ENCODE assay signal across 8 mouse cellular contexts in genomic region chr14:56963969-56964734, GRCm38 (mm10).
DNase-seq lines count a peak whose midpoint lies in the region; ATAC-seq and TF ChIP-seq lines count a peak whose summit lies in the region.
"Had no signal": no experiment of that assay in that cellular context is flagged by ENCODE, and none has a peak within 500 bp of the region (broad histone marks: within the 10 kb centered on the region; RNA-seq: fewer than 3 reads in every experiment).

No protein-coding gene starts in this region.

- in situ Hi-C loops in CH12.LX (cut with MboI; ENCODE audit: low pct_ligation_motif_present, low pct_unique_long_range_greater_than_20kb, low sequenced_read_pairs) = no loop called here

- no peaks in the 10 kb centered on the region for H3K27me3 ChIP-seq in kidney, postnatal 0 days (ENCODE audit: insufficient read depth, low read length)
- H3K27me3 ChIP-seq in CH12.LX (replicated peaks) = no peaks in the 10 kb centered on the region
- no peaks in the 10 kb centered on the region for H3K27me3 ChIP-seq in hindbrain, embryonic 13.5 days
- H3K27me3 ChIP-seq: embryonic facial prominence, embryonic 12.5 days had no signal

- no peak overlapping the region for H3K9ac ChIP-seq in kidney, postnatal 0 days (ENCODE audit: low read depth, low read length)
- no peak overlapping the region for H3K9ac ChIP-seq in CH12.LX (ENCODE audit: insufficient read depth, low read depth)
- no peak overlapping the region for H3K9ac ChIP-seq in hindbrain, embryonic 13.5 days
- H3K9ac ChIP-seq: embryonic facial prominence, embryonic 12.5 days had no signal

- H3K79me2 ChIP-seq in CH12.LX (replicated peaks; ENCODE audit: control insufficient read depth, extremely low read depth, insufficient read depth, poor library complexity, severe bottlenecking) = no peaks in the 10 kb centered on the region

- TF ChIP-seq CTCF in kidney, postnatal 0 days (IDR thresholded peaks at IDR 0.05; ENCODE audit: low read depth) = peak; percentile 79
- TF ChIP-seq CTCF in CH12.LX (conservative IDR thresholded peaks at IDR 0.05 in 1 of 2, IDR thresholded peaks at IDR 0.05 in 1 of 2; ENCODE audit: low read depth in 2 of 2, low read length in 2 of 2) = peak; percentile 45 to 74; a peak in 3 of 4 replicates

- no peak for TF ChIP-seq EP300 in CH12.LX (IDR thresholded peaks at IDR 0.05; ENCODE audit: low read length)

- no peak overlapping the region for H3K4me3 ChIP-seq in kidney, postnatal 0 days (replicated peaks; ENCODE audit: low read depth, low read length)
- no peak overlapping the region for H3K4me3 ChIP-seq in CH12.LX (replicated peaks in 1 of 3; ENCODE audit: low read depth in 2 of 3, low read length in 2 of 3, poor library complexity in 1 of 3)
- no peak overlapping the region for H3K4me3 ChIP-seq in hindbrain, embryonic 13.5 days
- H3K4me3 ChIP-seq: embryonic facial prominence, embryonic 12.5 days had no signal

- no peak for TF ChIP-seq POLR2A in CH12.LX (IDR thresholded peaks at IDR 0.05; ENCODE audit: low read depth, low read length)

- no peak overlapping the region for H3K27ac ChIP-seq in kidney, postnatal 0 days
- H3K27ac ChIP-seq in CH12.LX (ENCODE audit: insufficient read depth, low read depth) = no peak overlapping the region
- no peak overlapping the region for H3K27ac ChIP-seq in hindbrain, embryonic 13.5 days
- H3K27ac ChIP-seq: embryonic facial prominence, embryonic 12.5 days had no signal

- TF ChIP-seq RAD21 in CH12.LX (IDR thresholded peaks at IDR 0.05; ENCODE audit: low read depth, low read length) = peak; percentile 59

- H3K9me3 ChIP-seq in kidney, postnatal 0 days (replicated peaks; ENCODE audit: low read length) = no peaks in the 10 kb centered on the region
- no peaks in the 10 kb centered on the region for H3K9me3 ChIP-seq in CH12.LX (replicated peaks; ENCODE audit: low read length)
- H3K9me3 ChIP-seq in hindbrain, embryonic 13.5 days = no peaks in the 10 kb centered on the region
- H3K9me3 ChIP-seq: embryonic facial prominence, embryonic 12.5 days had no signal

- ATAC-seq in kidney, postnatal 0 days (replicated peaks; ENCODE audit: low FRiP score, low read depth) = 0 out of 2 replicates have a peak, but pooled peaks have one; percentile 34
- ATAC-seq in hindbrain, embryonic 13.5 days (ENCODE audit: low FRiP score) = peak; percentile 43; the same call in 1 of the 2 replicates
- ATAC-seq in monocyte, adult 5-6 weeks (replicated peaks; ENCODE audit: insufficient number of reproducible peaks, low FRiP score, low TSS enrichment, poor library complexity, severe bottlenecking) = 0 out of 2 replicates have a peak, but pooled peaks have one; percentile 43

- dilution Hi-C loops in CH12.LX (cut with MboI; ENCODE audit: extremely low pct_ligation_motif_present, extremely low pct_unique_long_range_greater_than_20kb, low sequenced_read_pairs) = no loop called here

- no peaks in the 10 kb centered on the region for H3K4me1 ChIP-seq in kidney, postnatal 0 days (replicated peaks; ENCODE audit: insufficient read depth, low read length)
- no peaks in the 10 kb centered on the region for H3K4me1 ChIP-seq in CH12.LX (ENCODE audit: control insufficient read depth in 1 of 2, insufficient read depth in 2 of 2)
- H3K4me1 ChIP-seq in hindbrain, embryonic 13.5 days (replicated peaks) = no peaks in the 10 kb centered on the region
- H3K4me1 ChIP-seq: embryonic facial prominence, embryonic 12.5 days had no signal

- WGBS in kidney, postnatal 0 days = 75% methylated on average over 2 of the region's 2 CpGs
- WGBS in hindbrain, embryonic 13.5 days = 70% methylated on average over 2 of the region's 2 CpGs

- peaks cover 11% of the 10 kb centered on the region for H3K36me3 ChIP-seq in kidney, postnatal 0 days (ENCODE audit: insufficient read depth, low read length)
- H3K36me3 ChIP-seq in CH12.LX (replicated peaks in 1 of 2; ENCODE audit: control insufficient read depth in 1 of 2, insufficient read depth in 1 of 2, low read length in 1 of 2) = peaks cover 3 to 35% of the 10 kb centered on the region in 2 experiments
- H3K36me3 ChIP-seq in hindbrain, embryonic 13.5 days = peaks cover 31% of the 10 kb centered on the region

- DNase-seq in kidney, postnatal 0 days (ENCODE audit: low spot score) = peak; percentile 67
- no peak for DNase-seq in kidney, postnatal 4 days
- peak; percentile 50 for DNase-seq in CH12.LX (ENCODE audit: extremely low read depth)
- DNase-seq in T-cell, adult 2 months (ENCODE audit: low spot score) = peak; percentile 10
- DNase-seq in cerebellum, adult 18-20 months = no peak

- no peak overlapping the region for H3K4me2 ChIP-seq in kidney, postnatal 0 days (ENCODE audit: low read length)
- no peak overlapping the region for H3K4me2 ChIP-seq in CH12.LX (ENCODE audit: insufficient read depth, low read depth, poor library complexity, severe bottlenecking)
- no peak overlapping the region for H3K4me2 ChIP-seq in hindbrain, embryonic 13.5 days
- H3K4me2 ChIP-seq: embryonic facial prominence, embryonic 12.5 days had no signal

TF ChIP-seq in CH12.LX, 34 proteins besides CTCF, POLR2A, EP300 and RAD21:
- TF ChIP-seq SMC3 (IDR thresholded peaks at IDR 0.05; ENCODE audit: low read depth, low read length) = peak; percentile 67
- TF ChIP-seq POLR2AphosphoS2 (IDR thresholded peaks at IDR 0.05; ENCODE audit: low read depth, low read length) = no peak

Comparison
In these comparisons a context has a peak if more than half of its experiments do, and no peak if none do; other contexts are left out.
1. DNase-seq: peak in kidney, postnatal 0 days (single experiment), CH12.LX (single experiment) and T-cell, adult 2 months (single experiment); none in kidney, postnatal 4 days (0 of 2) and cerebellum, adult 18-20 months (0 of 2).
2. Peak in every context shown above with its lines, with median percentiles within 50 percentile points of each other: ATAC-seq.